Mouse (Mus musculus): Measurements from ENCODE around the gene Alg12.

GRCm38 (mm10) chr15:88837199-88837932 lies 18.2 kb upstream of the Alg12 start:
- peak; percentile 30 for TF ChIP-seq CTCF (IDR thresholded peaks at IDR 0.05; ENCODE audit: low read depth)
- no peak for TF ChIP-seq EP300 (IDR thresholded peaks at IDR 0.05; ENCODE audit: low read depth)
